In genomic region chr4:41196861-41197610, GRCm38 (mm10) we compare ENCODE assay signal across 8 mouse cellular contexts.
DNase-seq lines count a peak whose midpoint lies in the region; ATAC-seq and TF ChIP-seq lines count a peak whose summit lies in the region.

No protein-coding gene starts in this region.

- ATAC-seq in neural tube, embryonic 13.5 days (ENCODE audit: low read depth): no peak
- peak; percentile 45; the same call in 1 of the 2 replicates for ATAC-seq in heart, postnatal 0 days (ENCODE audit: insufficient read depth, low read depth)
- no peak for ATAC-seq in stomach, embryonic 14.5 days (ENCODE audit: insufficient number of reproducible peaks, insufficient read depth, low FRiP score, low read depth)

- WGBS in neural tube, embryonic 13.5 days: 56% methylated on average over 3 of the region's 3 CpGs
- 34% methylated on average over 3 of the region's 3 CpGs for WGBS in heart, postnatal 0 days
- WGBS in stomach, embryonic 14.5 days: 59% methylated on average over 3 of the region's 3 CpGs

- no peak for TF ChIP-seq EP300 in heart, postnatal 0 days (IDR thresholded peaks at IDR 0.05; ENCODE audit: low read depth)

- no peaks in the 10 kb centered on the region for H3K27me3 ChIP-seq in neural tube, embryonic 13.5 days
- H3K27me3 ChIP-seq in heart, postnatal 0 days (ENCODE audit: control insufficient read depth, insufficient read depth, low read length): no peaks in the 10 kb centered on the region
- no peaks in the 10 kb centered on the region for H3K27me3 ChIP-seq in stomach, embryonic 14.5 days (ENCODE audit: control insufficient read depth, insufficient read depth, low read length)

- peaks cover 99% of the 10 kb centered on the region for H3K36me3 ChIP-seq in neural tube, embryonic 13.5 days
- peaks cover 92% of the 10 kb centered on the region for H3K36me3 ChIP-seq in heart, postnatal 0 days (replicated peaks; ENCODE audit: control insufficient read depth, insufficient read depth, low read length)
- peaks cover 84% of the 10 kb centered on the region for H3K36me3 ChIP-seq in stomach, embryonic 14.5 days (ENCODE audit: control insufficient read depth, insufficient read depth, low read length)

- peaks cover 5% of the 10 kb centered on the region; the same call in 1 of the 2 replicates for H3K4me1 ChIP-seq in neural tube, embryonic 13.5 days (replicated peaks)
- no peaks in the 10 kb centered on the region for H3K4me1 ChIP-seq in heart, postnatal 0 days (ENCODE audit: control insufficient read depth, insufficient read depth)
- no peaks in the 10 kb centered on the region for H3K4me1 ChIP-seq in stomach, embryonic 14.5 days (ENCODE audit: control insufficient read depth, insufficient read depth, low read length)

- peak; percentile 28 for DNase-seq in gastrocnemius, postnatal 14 days
- DNase-seq in gastrocnemius, adult 18-20 months (ENCODE audit: low spot score): no peak
- DNase-seq in neural tube, embryonic 10.5 days (ENCODE audit: extremely low spot score, low spot score): no peak
- peak; percentile 11 for DNase-seq in heart, postnatal 0 days (ENCODE audit: low spot score)
- DNase-seq in frontal cortex, postnatal 10 days (ENCODE audit: low spot score in 2 of 2): no peak
- DNase-seq in embryo, embryonic 10 days (ENCODE audit: low spot score): no peak

- H3K4me2 ChIP-seq in neural tube, embryonic 13.5 days: no peak overlapping the region
- no peak overlapping the region for H3K4me2 ChIP-seq in heart, postnatal 0 days (ENCODE audit: low read depth, low read length)
- H3K4me2 ChIP-seq in stomach, embryonic 14.5 days (replicated peaks; ENCODE audit: low read depth, low read length): no peak overlapping the region

- no peaks in the 10 kb centered on the region for H3K9me3 ChIP-seq in neural tube, embryonic 13.5 days
- H3K9me3 ChIP-seq in heart, postnatal 0 days (replicated peaks; ENCODE audit: control insufficient read depth, low read length): no peaks in the 10 kb centered on the region
- no peaks in the 10 kb centered on the region for H3K9me3 ChIP-seq in stomach, embryonic 14.5 days (ENCODE audit: control insufficient read depth, low read depth, low read length)

- intact Hi-C loops in gastrocnemius, postnatal 14 days (cut with DNase I; ENCODE audit: low total_unique reads): no loop called here

- peak overlapping the region; percentile 39; the same call in 1 of the 2 replicates for H3K27ac ChIP-seq in neural tube, embryonic 13.5 days (replicated peaks)
- no peak overlapping the region for H3K27ac ChIP-seq in heart, postnatal 0 days (ENCODE audit: low read depth)
- H3K27ac ChIP-seq in stomach, embryonic 14.5 days (ENCODE audit: low read length): peak overlapping the region; percentile 15; the same call in 1 of the 2 replicates

- TF ChIP-seq CTCF in heart, postnatal 0 days (IDR thresholded peaks at IDR 0.05; ENCODE audit: low read depth): no peak

- no peak overlapping the region for H3K4me3 ChIP-seq in neural tube, embryonic 13.5 days
- no peak overlapping the region for H3K4me3 ChIP-seq in heart, postnatal 0 days (ENCODE audit: low read depth, low read length)
- no peak overlapping the region for H3K4me3 ChIP-seq in stomach, embryonic 14.5 days (ENCODE audit: low read depth, low read length)

- H3K9ac ChIP-seq in neural tube, embryonic 13.5 days: no peak overlapping the region
- H3K9ac ChIP-seq in heart, postnatal 0 days (replicated peaks; ENCODE audit: low read depth, low read length): no peak overlapping the region
- no peak overlapping the region for H3K9ac ChIP-seq in stomach, embryonic 14.5 days (replicated peaks; ENCODE audit: low read depth, low read length)

Comparison
In these comparisons a context has a peak if more than half of its experiments do, and no peak if none do; other contexts are left out.
1. DNase-seq: peak in gastrocnemius, postnatal 14 days (single experiment) and heart, postnatal 0 days (single experiment); none in gastrocnemius, adult 18-20 months (single experiment), neural tube, embryonic 10.5 days (single experiment), frontal cortex, postnatal 10 days (0 of 2) and embryo, embryonic 10 days (single experiment).